Mouse (Mus musculus): ENCODE measurements around the gene Nfkbie. TPM values are rescaled to one million over a fixed set of nuclear protein-coding genes. Genes with fewer than 3 reads are reported as not detected.

The Nfkbie gene
- polyA plus RNA-seq, 1 experiment = 2.1 TPM

GRCm38 (mm10) chr17:45538394-45538793 lies 17.1 kb upstream of the Nfkbie start:
- H3K4me3 ChIP-seq (ENCODE audit: insufficient read depth, low read length) = no peak overlapping the region
- no peak overlapping the region for H3K27ac ChIP-seq (ENCODE audit: insufficient read depth, low read length)
- TF ChIP-seq POLR2A (IDR thresholded peaks at IDR 0.05; ENCODE audit: extremely low read depth, insufficient read depth, low read length) (no peak), CTCF (IDR thresholded peaks at IDR 0.05; ENCODE audit: extremely low read depth, insufficient read depth, low read length) (no peak)
- H3K4me1 ChIP-seq (ENCODE audit: control insufficient read depth, insufficient read depth, low read length) = peaks cover 9% of the 10 kb centered on the region; the same call in 1 of the 2 replicates

DNA sequence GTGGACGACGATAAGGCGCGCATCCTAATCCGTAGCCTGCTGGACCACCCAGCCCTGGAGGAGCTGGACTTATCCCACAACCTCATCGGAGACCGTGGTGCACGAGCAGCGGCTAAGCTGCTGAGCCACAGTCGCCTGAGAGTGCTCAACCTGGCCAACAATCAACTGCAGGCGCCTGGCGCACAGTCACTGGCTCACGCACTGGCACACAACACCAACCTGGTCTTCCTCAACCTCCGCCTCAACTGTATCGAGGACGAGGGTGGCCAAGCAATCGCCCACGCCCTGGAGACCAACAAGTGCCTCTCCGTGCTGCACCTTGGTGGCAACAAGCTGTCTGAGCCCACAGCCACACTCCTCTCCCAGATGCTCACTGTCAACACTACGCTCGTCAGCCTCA lies 15.8 kb upstream of the Nfkbie start:
- Histone ChIP-seq H3K27ac (ENCODE audit: insufficient read depth, low read length) (peak overlapping the region; percentile 14; the same call in 1 of the 2 replicates), H3K4me1 (ENCODE audit: control insufficient read depth, insufficient read depth, low read length) (peaks cover 11% of the 10 kb centered on the region), H3K4me3 (ENCODE audit: insufficient read depth, low read length) (no peak overlapping the region)
- no peak for TF ChIP-seq CTCF (IDR thresholded peaks at IDR 0.05; ENCODE audit: extremely low read depth, insufficient read depth, low read length)
- no peak for TF ChIP-seq POLR2A (IDR thresholded peaks at IDR 0.05; ENCODE audit: extremely low read depth, insufficient read depth, low read length)

DNA sequence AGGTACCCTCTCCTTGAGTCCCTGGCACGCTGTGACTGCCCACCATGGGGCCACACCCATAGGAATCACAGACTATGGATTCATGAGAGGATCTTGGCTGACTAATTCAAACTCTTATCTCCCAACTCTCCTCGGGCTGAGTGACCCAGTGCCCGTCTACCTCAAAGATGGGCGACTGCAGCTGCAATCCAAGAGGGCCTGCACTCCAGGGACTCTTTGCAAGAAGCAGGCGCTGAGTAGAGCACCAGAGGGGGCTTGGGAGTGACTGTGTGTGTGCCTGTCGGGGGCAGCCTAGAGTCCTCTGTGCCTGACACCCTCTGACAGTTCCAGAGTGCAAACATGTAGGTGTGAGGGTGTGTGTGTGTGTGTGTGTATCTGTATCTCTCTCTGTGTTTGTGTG lies 13.4 kb upstream of the Nfkbie start:
- TF ChIP-seq CTCF (IDR thresholded peaks at IDR 0.05; ENCODE audit: extremely low read depth, insufficient read depth, low read length) (no peak), POLR2A (IDR thresholded peaks at IDR 0.05; ENCODE audit: extremely low read depth, insufficient read depth, low read length) (no peak)
- Histone ChIP-seq H3K27ac (ENCODE audit: insufficient read depth, low read length) (no peak overlapping the region; the same call in 1 of the 2 replicates), H3K4me3 (ENCODE audit: insufficient read depth, low read length) (no peak overlapping the region), H3K4me1 (ENCODE audit: control insufficient read depth, insufficient read depth, low read length) (peaks cover 11% of the 10 kb centered on the region)

DNA sequence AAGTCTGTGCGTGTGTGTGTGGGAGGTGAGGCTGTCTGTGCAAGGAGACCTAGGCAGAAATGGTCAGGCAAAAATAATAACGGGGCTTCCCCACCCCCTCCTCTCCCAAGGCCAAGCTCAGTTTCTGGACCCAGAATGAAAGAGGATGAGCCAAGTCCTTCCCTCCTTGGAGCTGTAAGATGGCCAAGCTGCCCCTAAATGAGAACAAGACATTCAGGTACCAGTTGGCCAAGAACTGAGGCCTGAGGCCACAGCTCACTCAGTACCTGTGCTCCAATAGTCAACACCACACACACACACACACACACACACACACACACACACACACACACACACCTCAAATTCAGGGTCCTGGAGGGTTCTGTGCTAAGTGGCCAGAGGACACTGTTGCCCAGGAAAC lies 12.8 kb upstream of the Nfkbie start:
- Histone ChIP-seq H3K27ac (ENCODE audit: insufficient read depth, low read length) (peak overlapping the region; percentile 32; the same call in 1 of the 2 replicates), H3K4me1 (ENCODE audit: control insufficient read depth, insufficient read depth, low read length) (peaks cover 11% of the 10 kb centered on the region), H3K4me3 (ENCODE audit: insufficient read depth, low read length) (no peak overlapping the region)
- TF ChIP-seq POLR2A (IDR thresholded peaks at IDR 0.05; ENCODE audit: extremely low read depth, insufficient read depth, low read length) (no peak), CTCF (IDR thresholded peaks at IDR 0.05; ENCODE audit: extremely low read depth, insufficient read depth, low read length) (no peak)

DNA sequence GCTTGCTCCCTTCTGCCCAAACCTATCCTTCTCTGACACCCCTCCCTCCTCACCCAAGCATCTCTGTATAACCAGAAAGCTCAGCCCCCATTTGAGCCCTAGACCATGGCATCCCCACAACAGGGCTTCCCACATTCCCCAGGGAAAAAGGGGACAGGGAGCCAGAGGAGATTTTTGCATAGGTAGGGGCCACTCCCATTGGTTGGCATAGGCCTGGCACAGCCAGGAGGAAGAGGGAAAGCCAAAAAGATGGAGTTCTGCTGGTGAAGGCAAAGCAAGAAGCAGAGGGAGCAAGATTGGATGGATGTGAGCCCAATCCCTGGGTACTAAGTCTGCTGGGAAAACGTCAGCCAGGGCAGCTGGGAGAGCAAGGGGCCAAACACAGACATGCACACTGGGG lies 12.4 kb upstream of the Nfkbie start:
- Histone ChIP-seq H3K4me3 (ENCODE audit: insufficient read depth, low read length) (no peak overlapping the region), H3K27ac (ENCODE audit: insufficient read depth, low read length) (peak overlapping the region; percentile 32; the same call in 1 of the 2 replicates), H3K4me1 (ENCODE audit: control insufficient read depth, insufficient read depth, low read length) (peaks cover 11% of the 10 kb centered on the region)
- TF ChIP-seq POLR2A (IDR thresholded peaks at IDR 0.05; ENCODE audit: extremely low read depth, insufficient read depth, low read length) = no peak

GRCm38 (mm10) chr17:45544001-45544872 lies 11.3 kb upstream of the Nfkbie start:
- Histone ChIP-seq H3K27ac (ENCODE audit: insufficient read depth, low read length) (peak overlapping the region; percentile 63), H3K4me1 (ENCODE audit: control insufficient read depth, insufficient read depth, low read length) (peaks cover 11% of the 10 kb centered on the region), H3K4me3 (ENCODE audit: insufficient read depth, low read length) (no peak overlapping the region)
- TF ChIP-seq POLR2A (IDR thresholded peaks at IDR 0.05; ENCODE audit: extremely low read depth, insufficient read depth, low read length) (no peak), CTCF (IDR thresholded peaks at IDR 0.05; ENCODE audit: extremely low read depth, insufficient read depth, low read length) (no peak)

- TF ChIP-seq POLR2A (IDR thresholded peaks at IDR 0.05; ENCODE audit: extremely low read depth, insufficient read depth, low read length) = no peak
- TF ChIP-seq CTCF (IDR thresholded peaks at IDR 0.05; ENCODE audit: extremely low read depth, insufficient read depth, low read length) = no peak
- Histone ChIP-seq H3K4me3 (ENCODE audit: insufficient read depth, low read length) (no peak overlapping the region), H3K27ac (ENCODE audit: insufficient read depth, low read length) (peak overlapping the region; percentile 63), H3K4me1 (ENCODE audit: control insufficient read depth, insufficient read depth, low read length) (peaks cover 11% of the 10 kb centered on the region)
Measured at GRCm38 (mm10) chr17:45544873-45545277, 10.6 kb upstream of the Nfkbie start.

GRCm38 (mm10) chr17:45545278-45545961 lies 10.1 kb upstream of the Nfkbie start:
- peak overlapping the region; percentile 62 for H3K27ac ChIP-seq (ENCODE audit: insufficient read depth, low read length)
- peaks cover 13% of the 10 kb centered on the region for H3K4me1 ChIP-seq (ENCODE audit: control insufficient read depth, insufficient read depth, low read length)
- H3K4me3 ChIP-seq (ENCODE audit: insufficient read depth, low read length) = no peak overlapping the region
- TF ChIP-seq CTCF (IDR thresholded peaks at IDR 0.05; ENCODE audit: extremely low read depth, insufficient read depth, low read length) (no peak), POLR2A (IDR thresholded peaks at IDR 0.05; ENCODE audit: extremely low read depth, insufficient read depth, low read length) (no peak)

GRCm38 (mm10) chr17:45546941-45547340 lies 8.6 kb upstream of the Nfkbie start:
- Histone ChIP-seq H3K4me3 (ENCODE audit: insufficient read depth, low read length) (peak overlapping the region; percentile 79; the same call in 1 of the 2 replicates), H3K4me1 (ENCODE audit: control insufficient read depth, insufficient read depth, low read length) (peaks cover 10% of the 10 kb centered on the region; the same call in 1 of the 2 replicates), H3K27ac (ENCODE audit: insufficient read depth, low read length) (peak overlapping the region; percentile 39; the same call in 1 of the 2 replicates)
- TF ChIP-seq POLR2A (IDR thresholded peaks at IDR 0.05; ENCODE audit: extremely low read depth, insufficient read depth, low read length) = no peak
- no peak for TF ChIP-seq CTCF (IDR thresholded peaks at IDR 0.05; ENCODE audit: extremely low read depth, insufficient read depth, low read length)

Measured in cortical plate, adult 2 months (tissue).